Mouse (Mus musculus): ENCODE measurements around the gene Tnfaip8l1. TPM values are rescaled to one million over a fixed set of nuclear protein-coding genes. Genes with fewer than 3 reads are reported as not detected.

The Tnfaip8l1 gene
- polyA plus RNA-seq, 1 experiment: 2.1 TPM

- Histone ChIP-seq H3K4me1 (ENCODE audit: control insufficient read depth, insufficient read depth, low read length) (no peaks in the 10 kb centered on the region), H3K27ac (ENCODE audit: insufficient read depth, low read length) (no peak overlapping the region), H3K4me3 (ENCODE audit: insufficient read depth, low read length) (no peak overlapping the region)
- no peak for TF ChIP-seq POLR2A (IDR thresholded peaks at IDR 0.05; ENCODE audit: low read depth, low read length)
- TF ChIP-seq CTCF (IDR thresholded peaks at IDR 0.05; ENCODE audit: borderline replicate concordance, insufficient read depth, low read length): no peak
Observed at GRCm38 (mm10) chr17:56171881-56172280, 9.6 kb downstream of the Tnfaip8l1 start.

DNA sequence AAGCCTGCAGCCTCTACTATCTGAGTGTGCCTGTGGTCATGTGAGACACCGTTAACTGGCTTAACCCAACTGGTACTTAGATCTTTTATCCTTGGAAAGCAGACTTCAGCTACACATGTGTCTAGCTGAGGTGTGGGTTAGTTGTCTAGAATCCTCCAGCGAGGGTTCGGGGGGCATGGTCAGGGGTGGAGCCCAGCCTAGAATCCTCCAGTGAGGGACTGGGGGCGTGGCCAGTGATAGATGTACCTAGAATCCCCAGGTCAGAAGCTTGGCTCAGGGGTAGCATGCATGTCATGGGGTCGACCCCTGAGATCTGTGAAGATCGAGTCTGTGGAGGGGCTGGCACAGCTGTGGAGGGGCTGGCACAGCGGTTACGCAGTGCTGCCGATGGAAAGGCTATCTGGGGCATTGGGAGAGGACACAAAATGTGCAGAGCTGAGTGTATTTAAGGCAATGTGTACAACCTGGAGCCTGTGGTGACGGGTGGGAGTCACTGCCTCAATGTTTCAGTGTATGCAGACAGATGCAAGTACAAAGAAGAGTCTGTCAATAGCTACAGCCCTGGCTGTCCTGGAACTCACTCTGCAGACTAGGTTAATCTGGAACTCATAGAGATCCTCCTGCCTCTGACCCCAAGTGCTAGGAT lies 11.2 kb downstream of the Tnfaip8l1 start:
- no peak overlapping the region for H3K4me3 ChIP-seq (ENCODE audit: insufficient read depth, low read length)
- H3K27ac ChIP-seq (ENCODE audit: insufficient read depth, low read length): no peak overlapping the region
- H3K4me1 ChIP-seq (ENCODE audit: control insufficient read depth, insufficient read depth, low read length): no peaks in the 10 kb centered on the region
- TF ChIP-seq POLR2A (IDR thresholded peaks at IDR 0.05; ENCODE audit: low read depth, low read length) (0 out of 2 replicates have a peak, but pooled peaks have one; percentile 22), CTCF (IDR thresholded peaks at IDR 0.05; ENCODE audit: borderline replicate concordance, insufficient read depth, low read length) (no peak)

DNA sequence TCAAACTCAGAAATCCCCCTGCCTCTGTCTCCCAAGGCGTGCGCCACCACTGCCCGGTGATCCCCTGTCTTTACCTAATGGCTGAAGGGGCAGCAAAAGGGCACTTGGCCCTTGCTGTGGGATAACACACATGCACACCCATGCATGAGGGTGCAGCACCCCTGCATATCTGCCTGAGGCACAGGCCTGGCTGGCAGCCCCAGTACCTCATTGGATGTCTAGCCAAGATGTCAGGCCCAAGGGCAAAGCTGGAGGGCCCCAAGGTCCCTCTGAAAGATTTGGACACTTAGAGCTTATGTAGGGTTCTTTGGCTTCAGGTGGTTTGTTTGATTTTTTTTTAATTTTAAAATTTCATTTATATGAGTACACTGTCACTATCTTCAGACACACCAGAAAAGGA lies 13.1 kb downstream of the Tnfaip8l1 start:
- TF ChIP-seq CTCF (IDR thresholded peaks at IDR 0.05; ENCODE audit: borderline replicate concordance, insufficient read depth, low read length) (no peak), POLR2A (IDR thresholded peaks at IDR 0.05; ENCODE audit: low read depth, low read length) (no peak)
- H3K27ac ChIP-seq (ENCODE audit: insufficient read depth, low read length): no peak overlapping the region
- H3K4me3 ChIP-seq (ENCODE audit: insufficient read depth, low read length): no peak overlapping the region
- no peaks in the 10 kb centered on the region for H3K4me1 ChIP-seq (ENCODE audit: control insufficient read depth, insufficient read depth, low read length)

- Histone ChIP-seq H3K4me1 (ENCODE audit: control insufficient read depth, insufficient read depth, low read length) (peaks cover 3% of the 10 kb centered on the region; the same call in 1 of the 2 replicates), H3K27ac (ENCODE audit: insufficient read depth, low read length) (no peak overlapping the region), H3K4me3 (ENCODE audit: insufficient read depth, low read length) (peak overlapping the region; percentile 82)
- TF ChIP-seq CTCF (IDR thresholded peaks at IDR 0.05; ENCODE audit: borderline replicate concordance, insufficient read depth, low read length) (no peak), POLR2A (IDR thresholded peaks at IDR 0.05; ENCODE audit: low read depth, low read length) (peak; percentile 49)
Observed at GRCm38 (mm10) chr17:56182975-56183657, 20.8 kb downstream of the Tnfaip8l1 start.

DNA sequence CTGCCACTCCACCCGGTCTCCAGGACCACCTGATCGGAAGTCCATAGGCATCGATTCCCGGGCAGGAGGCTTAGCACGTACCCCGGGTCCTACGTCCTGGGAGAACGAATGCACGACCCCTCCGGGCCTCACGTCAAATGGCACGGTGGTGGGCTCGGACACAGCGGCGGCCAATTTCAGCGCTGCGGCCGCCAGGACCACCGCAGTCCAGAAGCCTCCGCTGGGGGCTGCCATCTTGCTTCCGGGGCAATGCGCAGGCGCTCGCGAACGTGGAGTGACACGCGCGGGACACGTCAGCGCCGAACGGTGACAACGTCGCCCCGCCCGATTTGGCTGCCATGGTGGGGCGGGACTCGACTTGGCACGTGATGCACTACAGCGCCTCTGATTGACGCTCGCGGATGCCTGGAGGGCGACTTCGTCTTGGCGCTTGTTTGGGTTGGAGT lies 21.4 kb downstream of the Tnfaip8l1 start, which contains the start of gene Mydgf:
TSS of gene Mydgf (minus strand) at position 263 of the 446 bp plus-strand sequence.
- peaks cover 3% of the 10 kb centered on the region; the same call in 1 of the 2 replicates for H3K4me1 ChIP-seq (ENCODE audit: control insufficient read depth, insufficient read depth, low read length)
- H3K4me3 ChIP-seq (ENCODE audit: insufficient read depth, low read length): peak within 1 kb of the TSS; percentile 82
- no peak within 1 kb of the TSS for H3K27ac ChIP-seq (ENCODE audit: insufficient read depth, low read length)
- TF ChIP-seq POLR2A (IDR thresholded peaks at IDR 0.05; ENCODE audit: low read depth, low read length) (peak; percentile 66), CTCF (IDR thresholded peaks at IDR 0.05; ENCODE audit: borderline replicate concordance, insufficient read depth, low read length) (no peak)

GRCm38 (mm10) chr17:56185281-56186141 lies 23.2 kb downstream of the Tnfaip8l1 start:
- H3K4me1 ChIP-seq (ENCODE audit: control insufficient read depth, insufficient read depth, low read length): peaks cover 3% of the 10 kb centered on the region; the same call in 1 of the 2 replicates
- H3K4me3 ChIP-seq (ENCODE audit: insufficient read depth, low read length): no peak overlapping the region
- H3K27ac ChIP-seq (ENCODE audit: insufficient read depth, low read length): no peak overlapping the region
- TF ChIP-seq POLR2A (IDR thresholded peaks at IDR 0.05; ENCODE audit: low read depth, low read length) (no peak), CTCF (IDR thresholded peaks at IDR 0.05; ENCODE audit: borderline replicate concordance, insufficient read depth, low read length) (no peak)

DNA sequence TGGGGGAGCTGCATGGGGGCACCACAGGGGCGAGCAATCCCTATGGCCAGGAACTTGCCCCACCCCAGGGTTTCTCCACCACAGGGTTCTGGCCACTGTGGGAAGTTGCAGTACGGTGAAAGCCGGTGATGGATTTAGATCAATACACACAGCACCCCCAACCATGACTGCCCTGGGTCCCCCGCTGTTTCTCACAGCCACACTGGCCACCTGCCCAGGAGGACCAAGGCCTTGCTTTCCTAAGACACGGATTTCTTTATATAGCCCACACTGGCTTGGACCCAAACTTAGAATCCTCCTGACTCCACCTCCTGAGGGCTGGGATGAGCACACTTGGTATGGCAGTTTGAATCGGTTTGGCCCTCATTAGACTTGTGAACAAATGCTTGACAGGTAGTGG lies 29.0 kb downstream of the Tnfaip8l1 start:
- Histone ChIP-seq H3K4me1 (ENCODE audit: control insufficient read depth, insufficient read depth, low read length) (no peaks in the 10 kb centered on the region), H3K27ac (ENCODE audit: insufficient read depth, low read length) (no peak overlapping the region), H3K4me3 (ENCODE audit: insufficient read depth, low read length) (no peak overlapping the region)
- no peak for TF ChIP-seq POLR2A (IDR thresholded peaks at IDR 0.05; ENCODE audit: low read depth, low read length)

- no peaks in the 10 kb centered on the region for H3K4me1 ChIP-seq (ENCODE audit: control insufficient read depth, insufficient read depth, low read length)
- TF ChIP-seq POLR2A (IDR thresholded peaks at IDR 0.05; ENCODE audit: low read depth, low read length): no peak
- H3K4me3 ChIP-seq (ENCODE audit: insufficient read depth, low read length): no peak overlapping the region
- no peak overlapping the region for H3K27ac ChIP-seq (ENCODE audit: insufficient read depth, low read length)
Observed at GRCm38 (mm10) chr17:56194357-56194756, 32.1 kb downstream of the Tnfaip8l1 start.

GRCm38 (mm10) chr17:56194765-56195164 lies 32.5 kb downstream of the Tnfaip8l1 start:
- Histone ChIP-seq H3K4me3 (ENCODE audit: insufficient read depth, low read length) (no peak overlapping the region), H3K27ac (ENCODE audit: insufficient read depth, low read length) (no peak overlapping the region)
- TF ChIP-seq POLR2A (IDR thresholded peaks at IDR 0.05; ENCODE audit: low read depth, low read length) (no peak), CTCF (IDR thresholded peaks at IDR 0.05; ENCODE audit: borderline replicate concordance, insufficient read depth, low read length) (no peak)

More at GRCm38 (mm10) chr17:56194765-56195164, 32.5 kb downstream of the Tnfaip8l1 start:
- H3K4me1 ChIP-seq (ENCODE audit: control insufficient read depth, insufficient read depth, low read length): no peaks in the 10 kb centered on the region

Measured in embryonic fibroblast, embryonic 13.5 days (primary cell).